Mouse (Mus musculus): Measurements from ENCODE around the gene Krt81. TPM values are rescaled to one million over a fixed set of nuclear protein-coding genes. Genes with fewer than 3 reads are reported as not detected.

Gene Krt81
- total RNA-seq, 2 experiments from 2014 or later = not detected

Other genes with a start within 250 kb of the Krt81 start
- gene Grasp, start 239.6 kb downstream of the Krt81 start, total RNA-seq (2021) = 10 to 100 TPM; 76.3 to 89.5 TPM
- 100 to 1,000 TPM in 1 of 2 experiments, 10 to 100 TPM in 1; 60.5 to 156 TPM for gene Nr4a1, start 209.5 kb downstream of the Krt81 start, total RNA-seq (2021)
- 10 to 100 TPM; 43.5 to 45.5 TPM for gene Atg101, start 179.5 kb downstream of the Krt81 start, total RNA-seq (2021)
- under 1 TPM; 0.27 to 0.37 TPM for gene 6030408B16Rik, start 170.5 kb downstream of the Krt81 start, total RNA-seq (2021)
- gene Krt80, start 93.6 kb downstream of the Krt81 start, total RNA-seq (2021) = 1 to 10 TPM; 3.4 to 6.1 TPM
- under 1 TPM in 1 of 2 experiments, not detected in 1; 0.07 TPM for gene Krt7, start 52.7 kb downstream of the Krt81 start, total RNA-seq (2021)
- under 1 TPM in 1 of 2 experiments, not detected in 1; 0.37 TPM for gene Krt87, start 24.9 kb downstream of the Krt81 start, total RNA-seq (2021)
- not detected for gene Krt88, start 16.0 kb downstream of the Krt81 start, total RNA-seq (2021)
- not detected for gene Krt86, start 9.7 kb upstream of the Krt81 start, total RNA-seq (2021)
- not detected for gene Krt83, start 27.8 kb upstream of the Krt81 start, total RNA-seq (2021)
- gene Gm49425, start 53.5 kb upstream of the Krt81 start, total RNA-seq (2021) = not detected
- not detected for gene Krt84, start 69.1 kb upstream of the Krt81 start, total RNA-seq (2021)
- gene Krt82, start 86.9 kb upstream of the Krt81 start, total RNA-seq (2021) = not detected
- gene Krt90, start 99.2 kb upstream of the Krt81 start, total RNA-seq (2021) = not detected
- not detected for gene Krt75, start 110.2 kb upstream of the Krt81 start, total RNA-seq (2021)
- not detected for gene Gm5414, start 164.4 kb upstream of the Krt81 start, total RNA-seq (2021)
- not detected for gene Gm5478, start 183.6 kb upstream of the Krt81 start, total RNA-seq (2021)
- not detected for gene Krt6b, start 216.5 kb upstream of the Krt81 start, total RNA-seq (2021)
- gene Krt6a, start 230.6 kb upstream of the Krt81 start, total RNA-seq (2021) = not detected
- gene Krt5, start 249.1 kb upstream of the Krt81 start, total RNA-seq (2021) = not detected